Mouse (Mus musculus): ENCODE measurements around the gene Cct4. TPM values are rescaled to one million over a fixed set of nuclear protein-coding genes. Genes with fewer than 3 reads are reported as not detected.

Gene Cct4
- polyA plus RNA-seq, 1 experiment from 2014 or later = 240 TPM

- WGBS = 69% methylated on average over 6 of the region's 6 CpGs
- Histone ChIP-seq H3K4me3 (no peak overlapping the region), H3K36me3 (peaks cover 12% of the 10 kb centered on the region), H3K4me2 (no peak overlapping the region), H3K9ac (no peak overlapping the region), H3K27ac (ENCODE audit: poor library complexity, severe bottlenecking) (no peak overlapping the region), H3K9me3 (replicated peaks) (no peaks in the 10 kb centered on the region), H3K27me3 (replicated peaks) (no peaks in the 10 kb centered on the region), H3K4me1 (replicated peaks) (peaks cover 12% of the 10 kb centered on the region)
- no peak for ATAC-seq (ENCODE audit: insufficient number of reproducible peaks, low FRiP score)
Measured at GRCm38 (mm10) chr11:22982846-22983245, 7.5 kb upstream of the Cct4 start.

- Histone ChIP-seq H3K4me1 (replicated peaks) (peaks cover 11% of the 10 kb centered on the region), H3K9ac (no peak overlapping the region; the same call in 1 of the 2 replicates), H3K4me2 (no peak overlapping the region), H3K4me3 (no peak overlapping the region), H3K9me3 (replicated peaks) (no peaks in the 10 kb centered on the region), H3K36me3 (no peaks in the 10 kb centered on the region), H3K27me3 (replicated peaks) (no peaks in the 10 kb centered on the region), H3K27ac (ENCODE audit: poor library complexity, severe bottlenecking) (no peak overlapping the region)
- WGBS = 79% methylated on average over 3 of the region's 3 CpGs
- ATAC-seq (ENCODE audit: insufficient number of reproducible peaks, low FRiP score) = no peak
Measured at GRCm38 (mm10) chr11:22985510-22985909, 4.8 kb upstream of the Cct4 start.

- no peak for ATAC-seq (ENCODE audit: insufficient number of reproducible peaks, low FRiP score)
- H3K4me2 ChIP-seq = no peak overlapping the region
- no peaks in the 10 kb centered on the region for H3K9me3 ChIP-seq (replicated peaks)
Measured at GRCm38 (mm10) chr11:22987357-22987756, 3.0 kb upstream of the Cct4 start.

DNA sequence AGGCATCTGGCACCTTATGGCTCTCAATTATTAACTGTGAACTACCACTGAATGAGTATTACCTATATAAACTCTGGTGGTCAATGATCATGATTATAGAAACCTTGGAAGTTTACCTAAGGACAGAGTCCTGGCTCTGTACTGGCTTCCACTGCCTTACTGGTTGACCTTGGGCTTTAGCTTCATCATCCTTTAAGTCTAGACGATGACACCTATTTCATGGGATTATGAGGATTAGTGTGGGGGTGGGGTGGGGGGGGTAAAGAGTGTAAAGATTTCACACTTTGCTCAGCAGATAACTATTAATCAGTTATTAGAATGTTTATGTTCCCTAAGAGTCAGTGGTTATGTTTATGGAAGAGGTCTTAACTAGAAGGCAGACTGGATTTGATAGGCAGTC lies 533 bp upstream of the Cct4 start:
- peaks cover 10% of the 10 kb centered on the region for H3K4me1 ChIP-seq (replicated peaks)
- 46% methylated on average over 1 of the region's 1 CpGs for WGBS
- no peak for ATAC-seq (ENCODE audit: insufficient number of reproducible peaks, low FRiP score)

More at GRCm38 (mm10) chr11:22987357-22987756, 3.0 kb upstream of the Cct4 start:
- Histone ChIP-seq H3K4me1 (replicated peaks) (peaks cover 10% of the 10 kb centered on the region), H3K27ac (ENCODE audit: poor library complexity, severe bottlenecking) (no peak overlapping the region), H3K4me3 (no peak overlapping the region), H3K9ac (no peak overlapping the region), H3K27me3 (replicated peaks) (no peaks in the 10 kb centered on the region), H3K36me3 (no peaks in the 10 kb centered on the region)
- WGBS = 56% methylated on average over 2 of the region's 2 CpGs

DNA sequence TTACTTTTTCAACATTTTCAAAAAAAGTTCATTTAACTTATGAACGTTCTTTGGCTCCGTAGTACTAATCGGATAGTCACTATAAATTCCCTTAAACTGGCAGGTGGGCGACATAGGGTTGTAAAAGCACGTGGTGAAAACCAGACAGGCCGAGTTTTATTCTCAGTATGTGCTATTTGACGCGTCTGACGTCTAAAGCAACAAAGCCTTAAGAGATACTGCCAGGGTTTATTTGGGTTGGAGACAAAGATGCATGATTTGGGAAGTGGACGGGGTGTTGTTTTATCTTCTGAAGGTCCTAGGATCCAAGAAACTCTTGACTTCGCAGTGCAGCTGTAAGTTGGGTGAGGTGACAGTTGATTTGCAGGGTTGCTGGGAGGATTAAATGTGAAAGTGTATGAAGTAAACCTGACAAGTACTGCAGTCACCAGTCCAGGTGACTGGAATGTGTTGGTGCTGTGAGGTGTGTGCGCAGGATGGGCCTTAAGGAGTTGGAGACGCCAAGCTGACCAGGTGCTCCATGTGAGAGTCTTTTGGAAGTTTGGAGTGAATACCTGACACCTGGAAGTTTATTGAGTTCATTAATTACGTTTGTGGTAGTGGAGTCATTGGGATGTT lies 1.0 kb downstream of the Cct4 start:
- H3K4me3 ChIP-seq = peak overlapping the region; percentile 96
- H3K27me3 ChIP-seq (replicated peaks) = no peaks in the 10 kb centered on the region
- peak overlapping the region; percentile 88 for H3K4me2 ChIP-seq
- no peak for ATAC-seq (ENCODE audit: insufficient number of reproducible peaks, low FRiP score)
- H3K27ac ChIP-seq (ENCODE audit: poor library complexity, severe bottlenecking) = no peak overlapping the region
- H3K36me3 ChIP-seq = peaks cover 24% of the 10 kb centered on the region
- H3K9me3 ChIP-seq (replicated peaks) = no peaks in the 10 kb centered on the region
- H3K4me1 ChIP-seq (replicated peaks) = peaks cover 10% of the 10 kb centered on the region
- 9% methylated on average over 14 of the region's 14 CpGs for WGBS
- H3K9ac ChIP-seq = peak overlapping the region; percentile 96

More for the DNA sequence above, 533 bp upstream of the Cct4 start:
- H3K9me3 ChIP-seq (replicated peaks) = no peaks in the 10 kb centered on the region
- no peaks in the 10 kb centered on the region for H3K27me3 ChIP-seq (replicated peaks)
- H3K4me2 ChIP-seq = peak overlapping the region; percentile 88
- H3K9ac ChIP-seq = peak overlapping the region; percentile 96
- H3K27ac ChIP-seq (ENCODE audit: poor library complexity, severe bottlenecking) = peak overlapping the region; percentile 95
- peaks cover 11% of the 10 kb centered on the region for H3K36me3 ChIP-seq
- H3K4me3 ChIP-seq = peak overlapping the region; percentile 96

GRCm38 (mm10) chr11:22994271-22994670 lies 4.0 kb downstream of the Cct4 start:
- 90% methylated on average over 2 of the region's 2 CpGs for WGBS
- Histone ChIP-seq H3K4me2 (no peak overlapping the region), H3K36me3 (peaks cover 44% of the 10 kb centered on the region)

DNA sequence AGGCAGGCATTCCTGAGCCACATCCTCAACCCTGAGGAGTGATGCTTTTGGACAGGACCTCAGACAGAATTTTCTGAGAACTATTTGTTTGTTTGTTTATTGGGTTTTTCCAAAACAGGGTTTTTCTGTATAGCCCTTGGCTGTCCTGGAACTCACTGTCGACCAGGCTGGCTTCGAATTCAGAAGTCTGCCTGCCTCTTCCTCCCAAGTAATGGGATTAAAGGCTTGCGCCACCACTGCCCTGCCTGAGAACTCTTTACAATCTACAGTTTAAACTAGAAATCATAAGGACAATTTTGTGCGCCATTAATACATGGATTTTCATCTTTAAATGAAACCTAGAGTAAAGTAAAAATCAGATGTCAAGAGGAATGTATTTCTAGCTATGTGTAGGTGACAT lies 5.1 kb downstream of the Cct4 start:
- 92% methylated on average over 4 of the region's 4 CpGs for WGBS
- Histone ChIP-seq H3K27ac (ENCODE audit: poor library complexity, severe bottlenecking) (no peak overlapping the region), H3K4me2 (no peak overlapping the region), H3K9ac (no peak overlapping the region), H3K4me3 (no peak overlapping the region), H3K4me1 (replicated peaks) (peaks cover 10% of the 10 kb centered on the region), H3K27me3 (replicated peaks) (no peaks in the 10 kb centered on the region), H3K36me3 (peaks cover 56% of the 10 kb centered on the region), H3K9me3 (replicated peaks) (no peaks in the 10 kb centered on the region)
- no peak for ATAC-seq (ENCODE audit: insufficient number of reproducible peaks, low FRiP score)

More at GRCm38 (mm10) chr11:22994271-22994670, 4.0 kb downstream of the Cct4 start:
- Histone ChIP-seq H3K9ac (no peak overlapping the region), H3K27me3 (replicated peaks) (no peaks in the 10 kb centered on the region), H3K9me3 (replicated peaks) (no peaks in the 10 kb centered on the region), H3K4me1 (replicated peaks) (peaks cover 10% of the 10 kb centered on the region), H3K27ac (ENCODE audit: poor library complexity, severe bottlenecking) (no peak overlapping the region), H3K4me3 (no peak overlapping the region)
- ATAC-seq (ENCODE audit: insufficient number of reproducible peaks, low FRiP score) = no peak

DNA sequence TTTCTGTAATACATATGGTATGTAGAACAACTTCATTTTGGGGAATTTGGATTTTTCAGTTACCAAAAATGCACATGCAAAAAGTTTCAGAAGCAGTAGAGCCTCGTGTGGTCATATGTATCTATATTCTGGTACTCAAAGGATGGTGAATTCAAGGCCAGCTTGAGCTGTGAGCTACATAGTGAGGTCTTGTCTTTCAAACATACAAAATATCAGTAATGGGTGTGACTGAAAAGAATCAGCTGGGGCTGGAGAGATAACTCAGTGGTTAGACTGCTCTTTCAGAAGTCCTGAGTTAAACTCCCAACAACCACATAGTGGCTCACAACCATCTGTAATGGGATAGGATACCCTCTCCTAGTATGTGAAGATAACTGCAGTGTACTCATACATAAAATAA lies 8.0 kb downstream of the Cct4 start:
- Histone ChIP-seq H3K4me3 (no peak overlapping the region), H3K4me2 (no peak overlapping the region), H3K27me3 (replicated peaks) (no peaks in the 10 kb centered on the region), H3K4me1 (replicated peaks) (no peaks in the 10 kb centered on the region), H3K9me3 (replicated peaks) (no peaks in the 10 kb centered on the region), H3K9ac (no peak overlapping the region), H3K36me3 (peaks cover 77% of the 10 kb centered on the region), H3K27ac (ENCODE audit: poor library complexity, severe bottlenecking) (no peak overlapping the region)
- WGBS = 58% methylated on average over 1 of the region's 1 CpGs
- ATAC-seq (ENCODE audit: insufficient number of reproducible peaks, low FRiP score) = 0 out of 2 replicates have a peak, but pooled peaks have one; percentile 42

- ATAC-seq (ENCODE audit: insufficient number of reproducible peaks, low FRiP score) = no peak
- no peak overlapping the region for H3K4me2 ChIP-seq
- no peaks in the 10 kb centered on the region for H3K9me3 ChIP-seq (replicated peaks)
- no peaks in the 10 kb centered on the region for H3K27me3 ChIP-seq (replicated peaks)
- peaks cover 4% of the 10 kb centered on the region; the same call in 1 of the 2 replicates for H3K4me1 ChIP-seq (replicated peaks)
- H3K36me3 ChIP-seq = peaks cover 38% of the 10 kb centered on the region
- H3K9ac ChIP-seq = no peak overlapping the region
- no peak overlapping the region for H3K27ac ChIP-seq (ENCODE audit: poor library complexity, severe bottlenecking)
- H3K4me3 ChIP-seq = no peak overlapping the region
- WGBS = 89% methylated on average over 1 of the region's 1 CpGs
Measured at GRCm38 (mm10) chr11:23005276-23005675, 15.0 kb downstream of the Cct4 start.

GRCm38 (mm10) chr11:23007166-23007480 lies 16.8 kb downstream of the Cct4 start:
- H3K9me3 ChIP-seq (replicated peaks) = no peaks in the 10 kb centered on the region
- H3K27ac ChIP-seq (ENCODE audit: poor library complexity, severe bottlenecking) = peak overlapping the region; percentile 26
- H3K4me2 ChIP-seq = peak overlapping the region; percentile 92
- peaks cover 22% of the 10 kb centered on the region for H3K36me3 ChIP-seq
- peaks cover 4% of the 10 kb centered on the region; the same call in 1 of the 2 replicates for H3K4me1 ChIP-seq (replicated peaks)
- peak overlapping the region; percentile 78 for H3K4me3 ChIP-seq
- WGBS = 5% methylated on average over 6 of the region's 6 CpGs
- H3K9ac ChIP-seq = peak overlapping the region; percentile 67; the same call in 1 of the 2 replicates
- ATAC-seq (ENCODE audit: insufficient number of reproducible peaks, low FRiP score) = no peak
- no peaks in the 10 kb centered on the region for H3K27me3 ChIP-seq (replicated peaks)

GRCm38 (mm10) chr11:23007481-23008180 lies 17.3 kb downstream of the Cct4 start, which contains the start of gene Fam161a:
Gene Fam161a, plus strand, starts transcription at chr11:23007531.
- peaks cover 17% of the 10 kb centered on the region for H3K36me3 ChIP-seq
- peak within 1 kb of the TSS; percentile 84 for H3K9ac ChIP-seq
- peaks cover 4% of the 10 kb centered on the region; the same call in 1 of the 2 replicates for H3K4me1 ChIP-seq (replicated peaks)
- H3K4me2 ChIP-seq = peak within 1 kb of the TSS; percentile 92
- ATAC-seq (ENCODE audit: insufficient number of reproducible peaks, low FRiP score) = peak; percentile 95
- under 1% methylated on average over 22 of the region's 22 CpGs for WGBS
- peak within 1 kb of the TSS; percentile 89 for H3K27ac ChIP-seq (ENCODE audit: poor library complexity, severe bottlenecking)
- no peaks in the 10 kb centered on the region for H3K27me3 ChIP-seq (replicated peaks)
- peak within 1 kb of the TSS; percentile 78 for H3K4me3 ChIP-seq
- no peaks in the 10 kb centered on the region for H3K9me3 ChIP-seq (replicated peaks)

Data from heart, embryonic 12.5 days (tissue).